Mouse (Mus musculus) megakaryocyte, adult 5-6 weeks (primary cell): ENCODE measurements around the gene Gcc2. TPM values are rescaled to one million over a fixed set of nuclear protein-coding genes. Genes with fewer than 3 reads are reported as not detected.

Experiments
- total RNA-seq, 2 experiments: library from RNA; stranded (forward) in 1 of 2; stranded (reverse) in 1 of 2; fragments of 153-499, 151-499 nt in 1 of 2; fragments of 221-1000, 200-1000 nt in 1 of 2; gene quantifications; 2 replicates each; pipeline versions ENCODE4 v1.2.3 to v1.2.4; 2015 to 2017

Gcc2 gene
- total RNA-seq, 2 experiments from 2014 or later = 32.6 to 41.5 TPM

Other genes starting within 250 kb of the Gcc2 start
- not detected in 2 replicates for gene AW822073, start 30.6 kb upstream of the Gcc2 start, total RNA-seq (2015)
- gene AW822073, start 30.6 kb upstream of the Gcc2 start, total RNA-seq (2017) = not detected in 2 replicates
- gene Duxf3, start 22.8 kb upstream of the Gcc2 start, total RNA-seq (2015) = not detected in 2 replicates
- not detected in 2 replicates for gene Duxf3, start 22.8 kb upstream of the Gcc2 start, total RNA-seq (2017)
- not detected in 2 replicates for gene Gm4981, start 18.8 kb upstream of the Gcc2 start, total RNA-seq (2015)
- gene Gm4981, start 18.8 kb upstream of the Gcc2 start, total RNA-seq (2017) = not detected in 2 replicates
- 239 and 260 TPM in 2 replicates for gene Lims1, start 68.0 kb downstream of the Gcc2 start, total RNA-seq (2015)
- gene Lims1, start 68.0 kb downstream of the Gcc2 start, total RNA-seq (2017) = 171 and 182 TPM in 2 replicates
- gene Ranbp2, start 191.4 kb downstream of the Gcc2 start, total RNA-seq (2015) = 67.2 and 73.3 TPM in 2 replicates
- 94.2 and 106 TPM in 2 replicates for gene Ranbp2, start 191.4 kb downstream of the Gcc2 start, total RNA-seq (2017)
- 3.5 and 7.1 TPM in 2 replicates for gene Ccdc138, start 242.5 kb downstream of the Gcc2 start, total RNA-seq (2015)
- 3.5 and 5.3 TPM in 2 replicates for gene Ccdc138, start 242.5 kb downstream of the Gcc2 start, total RNA-seq (2017)